Mouse (Mus musculus) liver, embryonic 14.5 days (tissue): Measurements from ENCODE around the gene Gngt1. TPM values are rescaled to one million over a fixed set of nuclear protein-coding genes. Genes with fewer than 3 reads are reported as not detected.

Source experiments
- ATAC-seq: fragments of 200-750 bp; cut with Nextera tagmentation; 2 replicates; pipeline ENCODE4 v1.8.0; 2017; ENCODE audit warnings: moderate number of reproducible peaks, mild to moderate bottlenecking, moderate library complexity; ENCODE audit not compliant: insufficient read depth
- DNase-seq, 3 experiments: peaks; one replicate each; pipeline ENCODE4 v3.0.0-alpha.2; 2012 to 2013; ENCODE audit warnings: low read depth in 3 of 3, low spot score in 3 of 3
- H3K27ac ChIP-seq: fragments of 300-500 bp; sonication (generic); 2 replicates; pipeline ENCODE4 v1.5.1; 2014; ENCODE audit warnings: moderate library complexity, mild to moderate bottlenecking, control low read depth, inconsistent platforms
- H3K27me3 ChIP-seq: fragments of 300-500 bp; sonication (generic); 2 replicates; pipeline ENCODE4 v1.6.1; 2014; ENCODE audit warnings: mild to moderate bottlenecking, low read length, moderate library complexity; ENCODE audit not compliant: control insufficient read depth, insufficient read depth
- H3K36me3 ChIP-seq: fragments of 300-500 bp; sonication (generic); replicated peaks from 2 replicates; pipeline ENCODE4 v1.6.1; 2014; ENCODE audit warnings: low read depth; ENCODE audit not compliant: control insufficient read depth, insufficient read depth
- H3K4me1 ChIP-seq, 2 experiments: fragments of 200-500 bp in 1 of 2; fragments of 300-500 bp in 1 of 2; sonication (generic) in 1 of 2; replicated peaks; 2 replicates each; pipeline ENCODE4 v1.6.1; 2012 to 2014; ENCODE audit warnings: antibody characterized with exemption in 1 of 2, inconsistent platforms in 1 of 2, low read length in 1 of 2; ENCODE audit not compliant: control insufficient read depth in 2 of 2, insufficient read depth in 2 of 2
- H3K4me2 ChIP-seq: fragments of 300-500 bp; sonication (generic); 2 replicates; pipeline ENCODE4 v1.6.1; 2014; ENCODE audit warnings: low read depth, mild to moderate bottlenecking, control low read depth, moderate library complexity
- H3K4me3 ChIP-seq, 2 experiments: fragments of 200-500 bp in 1 of 2; fragments of 300-500 bp in 1 of 2; sonication (generic) in 1 of 2; 2 replicates each; pipeline ENCODE4 v1.5.1; 2012 to 2014; ENCODE audit warnings: low read depth in 2 of 2, low read length in 2 of 2, mild to moderate bottlenecking in 2 of 2, control low read depth in 1 of 2, inconsistent platforms in 1 of 2, moderate library complexity in 1 of 2; ENCODE audit not compliant: insufficient read depth in 1 of 2
- H3K9ac ChIP-seq: fragments of 300-500 bp; sonication (generic); replicated peaks from 2 replicates; pipeline ENCODE4 v1.6.1; 2014; ENCODE audit warnings: mild to moderate bottlenecking, control low read depth, moderate library complexity
- H3K9me3 ChIP-seq: fragments of 300-500 bp; sonication (generic); 2 replicates; pipeline ENCODE4 v1.6.1; 2016; ENCODE audit warnings: low read length, mixed read lengths; ENCODE audit not compliant: control insufficient read depth
- CTCF ChIP-seq: IDR thresholded peaks from 2 replicates; pipeline ENCODE4 v1.5.1; 2016; ENCODE audit warnings: antibody characterized with exemption, low read depth, control low read depth
- EP300 ChIP-seq: IDR thresholded peaks from 2 replicates; pipeline ENCODE4 v1.6.1; 2016; ENCODE audit warnings: antibody characterized with exemption, low read depth
- WGBS: fragments of 180-500 bp; shearing (Covaris S2); extraction: QIAGEN DNeasy Blood & Tissue Kit; methylation state at CpG from one replicate; pipeline ENCODE4 v1.1.7; 2014; ENCODE audit not compliant: insufficient replicate concordance; 5-methylcytosine and 5-hydroxymethylcytosine counted together
- polyA plus RNA-seq, 2 experiments: library from polyadenylated mRNA; depleted of rRNA in 1 of 2; stranded (reverse) in 1 of 2; unstranded in 1 of 2; fragments of >200 nt; fragmentation: Nextera tagmentation in 1 of 2; extraction: Ambion mirVana in 1 of 2; gene quantifications; 2 replicates each; pipeline versions ENCODE4 v1.2.1 to v1.2.3; 2012 to 2014

The Gngt1 gene
- polyA plus RNA-seq, 2 experiments, result 0.02 to 0.11 TPM

DNA sequence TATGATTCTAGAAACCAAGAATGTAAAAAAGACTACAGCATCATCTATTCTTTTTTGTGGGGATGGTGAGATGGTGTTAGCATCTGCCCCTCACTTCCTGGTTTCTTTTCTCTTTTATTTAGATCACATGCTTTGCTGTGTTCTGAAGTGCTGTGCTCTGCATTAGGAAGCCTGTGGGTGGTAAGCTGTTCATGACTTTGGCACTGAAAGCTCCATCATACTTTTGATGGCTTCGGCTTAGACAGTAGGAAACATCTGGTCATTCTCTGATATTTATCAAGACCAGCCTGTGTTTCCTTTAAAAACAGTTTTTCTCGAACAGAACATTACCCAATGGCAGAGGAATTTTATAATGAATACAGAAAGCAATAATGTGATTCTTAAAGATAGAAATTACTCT is 32.8 kb downstream of the Gngt1 start:
- Histone ChIP-seq H3K36me3 (no peaks in the 10 kb centered on the region), H3K27ac (no peak overlapping the region), H3K4me1 (no peaks in the 10 kb centered on the region), H3K9me3 (no peaks in the 10 kb centered on the region), H3K4me3 (no peak overlapping the region), H3K27me3 (no peaks in the 10 kb centered on the region), H3K9ac (no peak overlapping the region), H3K4me2 (no peak overlapping the region)
- 8% methylated on average over 2 of the region's 2 CpGs for WGBS
- no peak for ATAC-seq
- DNase-seq, result no peak
- TF ChIP-seq EP300, result no peak
- TF ChIP-seq CTCF, result no peak

DNA sequence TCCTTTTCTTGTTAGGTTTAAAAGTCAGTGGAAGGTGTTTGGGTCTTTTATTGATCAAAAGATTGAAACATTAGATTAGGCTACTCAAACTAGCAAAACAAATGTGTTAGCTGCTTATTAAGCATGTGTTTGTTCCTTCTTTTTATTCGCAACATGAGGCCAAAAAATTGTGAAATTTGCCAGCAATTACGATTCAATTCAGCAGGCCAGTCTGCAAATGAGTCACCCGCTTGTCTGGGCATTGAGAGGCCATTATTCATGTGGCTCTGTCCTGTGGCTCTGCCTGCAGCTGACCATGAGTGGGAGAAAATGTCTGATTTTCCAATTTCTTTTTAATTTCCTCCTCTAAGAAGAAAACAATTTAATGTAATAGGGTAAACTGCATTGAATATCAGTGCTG is 37.4 kb downstream of the Gngt1 start:
- TF ChIP-seq CTCF (no peak), EP300 (no peak)
- no peak overlapping the region for H3K4me2 ChIP-seq
- H3K9me3 ChIP-seq, result no peaks in the 10 kb centered on the region
- WGBS, result 62% methylated on average over 3 of the region's 3 CpGs
- H3K4me3 ChIP-seq, result no peak overlapping the region
- H3K27me3 ChIP-seq, result no peaks in the 10 kb centered on the region
- H3K36me3 ChIP-seq, result no peaks in the 10 kb centered on the region
- H3K4me1 ChIP-seq, result no peaks in the 10 kb centered on the region
- H3K9ac ChIP-seq, result no peak overlapping the region
- no peak overlapping the region for H3K27ac ChIP-seq
- ATAC-seq, result no peak
- no peak for DNase-seq

DNA sequence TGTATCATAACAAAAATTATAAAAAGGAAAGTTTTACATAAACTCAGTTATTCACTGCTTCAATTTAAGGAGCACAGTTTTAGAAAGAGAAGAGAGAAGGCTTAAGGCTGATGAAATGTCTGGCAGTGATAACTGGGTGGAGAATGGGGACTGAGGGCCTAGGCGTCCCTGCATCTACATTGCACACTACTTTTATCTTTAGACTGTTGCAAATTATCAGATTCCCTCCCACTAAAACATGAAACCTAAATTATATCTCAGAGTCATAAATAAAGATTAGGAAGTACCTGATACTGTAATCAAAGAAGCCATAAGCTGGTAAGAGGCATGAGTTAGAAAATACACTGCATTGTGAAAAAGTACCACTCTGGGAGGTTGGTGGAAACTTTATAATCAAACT is 48.2 kb downstream of the Gngt1 start:
- no peak for ATAC-seq
- Histone ChIP-seq H3K9me3 (no peaks in the 10 kb centered on the region), H3K4me2 (no peak overlapping the region), H3K4me1 (no peaks in the 10 kb centered on the region), H3K27ac (no peak overlapping the region), H3K27me3 (no peaks in the 10 kb centered on the region), H3K36me3 (no peaks in the 10 kb centered on the region), H3K4me3 (no peak overlapping the region), H3K9ac (no peak overlapping the region)
- 30% methylated on average over 1 of the region's 1 CpGs for WGBS
- no peak for TF ChIP-seq CTCF
- TF ChIP-seq EP300, result no peak
- no peak for DNase-seq

Other genes with a start within 250 kb of the Gngt1 start
- 0.02 TPM in 1 of 2 replicates, not detected in the other for gene Calcr, start 229.1 kb upstream of the Gngt1 start, polyA plus RNA-seq (2012; rRNA removed)
- not detected in 2 replicates for gene Calcr, start 229.1 kb upstream of the Gngt1 start, polyA plus RNA-seq (2014; fragmentation: Nextera tagmentation; extraction: Ambion mirVana)
- 19.1 and 19.9 TPM in 2 replicates for gene Tfpi2, start 4.9 kb upstream of the Gngt1 start, polyA plus RNA-seq (2012; rRNA removed)
- 18.8 and 19.3 TPM in 2 replicates for gene Tfpi2, start 4.9 kb upstream of the Gngt1 start, polyA plus RNA-seq (2014; fragmentation: Nextera tagmentation; extraction: Ambion mirVana)
- 4.5 and 6.9 TPM in 2 replicates for gene Gng11, start 10.1 kb downstream of the Gngt1 start, polyA plus RNA-seq (2012; rRNA removed)
- gene Gng11, start 10.1 kb downstream of the Gngt1 start, polyA plus RNA-seq (2014; fragmentation: Nextera tagmentation; extraction: Ambion mirVana), result 22.9 and 23.5 TPM in 2 replicates
- gene Bet1, start 93.2 kb downstream of the Gngt1 start, polyA plus RNA-seq (2012; rRNA removed), result 14.2 and 17.7 TPM in 2 replicates
- gene Bet1, start 93.2 kb downstream of the Gngt1 start, polyA plus RNA-seq (2014; fragmentation: Nextera tagmentation; extraction: Ambion mirVana), result 34.3 and 38.2 TPM in 2 replicates